Mouse (Mus musculus) heart, embryonic 15.5 days (tissue): Measurements from ENCODE around the gene Wipf3. TPM values are rescaled to one million over a fixed set of nuclear protein-coding genes. Genes with fewer than 3 reads are reported as not detected.

Source experiments
- ATAC-seq: fragments of 200-750 bp; cut with Nextera tagmentation; replicated peaks from 2 replicates; pipeline ENCODE4 v1.8.0; 2017; ENCODE audit warnings: low read depth, moderate TSS enrichment; ENCODE audit not compliant: insufficient number of reproducible peaks, insufficient read depth, low FRiP score
- H3K27ac ChIP-seq: fragments of 300-500 bp; sonication (generic); 2 replicates; pipeline ENCODE4 v1.5.1; 2015; ENCODE audit warnings: mild to moderate bottlenecking, inconsistent platforms
- H3K27me3 ChIP-seq: fragments of 300-500 bp; sonication (generic); 2 replicates; pipeline ENCODE4 v1.6.1; 2015; ENCODE audit warnings: inconsistent platforms
- H3K36me3 ChIP-seq: fragments of 300-500 bp; sonication (generic); 2 replicates; pipeline ENCODE4 v1.6.1; 2015; ENCODE audit warnings: mild to moderate bottlenecking, inconsistent platforms
- H3K4me1 ChIP-seq: fragments of 300-500 bp; sonication (generic); replicated peaks from 2 replicates; pipeline ENCODE4 v1.6.1; 2015; ENCODE audit warnings: inconsistent platforms
- H3K4me2 ChIP-seq: fragments of 300-500 bp; sonication (generic); 2 replicates; pipeline ENCODE4 v1.6.1; 2015; ENCODE audit warnings: inconsistent platforms, mild to moderate bottlenecking, moderate library complexity
- H3K4me3 ChIP-seq: fragments of 300-500 bp; sonication (generic); 2 replicates; pipeline ENCODE4 v1.5.1; 2015; ENCODE audit warnings: mild to moderate bottlenecking, inconsistent platforms
- H3K9ac ChIP-seq: fragments of 300-500 bp; sonication (generic); 2 replicates; pipeline ENCODE4 v1.6.1; 2015; ENCODE audit warnings: mild to moderate bottlenecking, inconsistent platforms
- H3K9me3 ChIP-seq: fragments of 300-500 bp; sonication (generic); replicated peaks from 2 replicates; pipeline ENCODE4 v1.6.1; 2016; ENCODE audit warnings: inconsistent platforms
- WGBS: fragments of 180-500 bp; shearing (Covaris S2); methylation state at CpG from one replicate; pipeline ENCODE4 v1.1.7; 2015; ENCODE audit warnings: mixed read lengths; 5-methylcytosine and 5-hydroxymethylcytosine counted together
- polyA plus RNA-seq: library from polyadenylated mRNA; unstranded; fragments of >200 nt; fragmentation: Nextera tagmentation; extraction: Ambion mirVana; gene quantifications from 2 replicates; pipeline ENCODE4 v1.2.1, GENCODE M21; 2015

Wipf3 gene
- polyA plus RNA-seq: 3.3 and 3.4 TPM in 2 replicates

- peak; percentile 83 for ATAC-seq
- H3K4me3 ChIP-seq: peak within 1 kb of the TSS; percentile 69
- H3K36me3 ChIP-seq: no peaks in the 10 kb centered on the region
- H3K4me1 ChIP-seq: peaks cover 27% of the 10 kb centered on the region
- H3K9me3 ChIP-seq: no peaks in the 10 kb centered on the region
- under 1% methylated on average over 70 of the region's 71 CpGs for WGBS
- peak within 1 kb of the TSS; percentile 66 for H3K9ac ChIP-seq
- peaks cover 15% of the 10 kb centered on the region; the same call in 1 of the 2 replicates for H3K27me3 ChIP-seq
- peak within 1 kb of the TSS; percentile 63 for H3K27ac ChIP-seq
- H3K4me2 ChIP-seq: peak within 1 kb of the TSS; percentile 97
These were observed at the start of gene Wipf3 for GRCm38 (mm10) chr6:54429447-54430194. TSS of gene Wipf3 (plus strand) at chr6:54429603.

- Histone ChIP-seq H3K4me3 (no peak overlapping the region), H3K9ac (no peak overlapping the region), H3K36me3 (no peaks in the 10 kb centered on the region), H3K4me1 (peaks cover 5% of the 10 kb centered on the region), H3K27me3 (no peaks in the 10 kb centered on the region), H3K27ac (no peak overlapping the region), H3K4me2 (no peak overlapping the region), H3K9me3 (no peaks in the 10 kb centered on the region)
- no peak for ATAC-seq
- 63% methylated on average over 8 of the region's 8 CpGs for WGBS
These were observed 46.8 kb upstream of the Wipf3 start for GRCm38 (mm10) chr6:54382636-54383035.

- no peaks in the 10 kb centered on the region for H3K36me3 ChIP-seq
- no peak for ATAC-seq
- H3K9me3 ChIP-seq: no peaks in the 10 kb centered on the region
- no peak overlapping the region for H3K27ac ChIP-seq
- H3K27me3 ChIP-seq: no peaks in the 10 kb centered on the region
- H3K4me2 ChIP-seq: no peak overlapping the region
- WGBS: 58% methylated on average over 12 of the region's 12 CpGs
- H3K4me3 ChIP-seq: no peak overlapping the region
- H3K4me1 ChIP-seq: peaks cover 5% of the 10 kb centered on the region
- H3K9ac ChIP-seq: no peak overlapping the region
These were observed 45.4 kb upstream of the Wipf3 start for GRCm38 (mm10) chr6:54383893-54384524.

GRCm38 (mm10) chr6:54384777-54385176, 44.6 kb upstream of the Wipf3 start:
- Histone ChIP-seq H3K4me1 (peaks cover 5% of the 10 kb centered on the region), H3K27me3 (no peaks in the 10 kb centered on the region), H3K9me3 (no peaks in the 10 kb centered on the region), H3K27ac (no peak overlapping the region), H3K4me2 (no peak overlapping the region), H3K36me3 (no peaks in the 10 kb centered on the region), H3K9ac (no peak overlapping the region), H3K4me3 (no peak overlapping the region)
- 84% methylated on average over 1 of the region's 1 CpGs for WGBS
- no peak for ATAC-seq

- Histone ChIP-seq H3K4me2 (no peak overlapping the region), H3K9me3 (no peaks in the 10 kb centered on the region), H3K27me3 (no peaks in the 10 kb centered on the region), H3K4me3 (no peak overlapping the region), H3K4me1 (peaks cover 5% of the 10 kb centered on the region), H3K27ac (no peak overlapping the region), H3K9ac (no peak overlapping the region), H3K36me3 (no peaks in the 10 kb centered on the region)
- 81% methylated on average over 4 of the region's 4 CpGs for WGBS
- no peak for ATAC-seq
These were observed 43.0 kb upstream of the Wipf3 start for GRCm38 (mm10) chr6:54386429-54386828.

- Histone ChIP-seq H3K27ac (no peak overlapping the region), H3K4me3 (no peak overlapping the region), H3K4me2 (no peak overlapping the region), H3K27me3 (no peaks in the 10 kb centered on the region), H3K36me3 (no peaks in the 10 kb centered on the region), H3K4me1 (peaks cover 5% of the 10 kb centered on the region), H3K9me3 (no peaks in the 10 kb centered on the region), H3K9ac (no peak overlapping the region)
- ATAC-seq: no peak
- 85% methylated on average over 3 of the region's 3 CpGs for WGBS
These were observed 42.4 kb upstream of the Wipf3 start for GRCm38 (mm10) chr6:54387044-54387443.

- Histone ChIP-seq H3K4me2 (no peak overlapping the region), H3K27ac (no peak overlapping the region), H3K4me3 (no peak overlapping the region), H3K9me3 (no peaks in the 10 kb centered on the region), H3K36me3 (no peaks in the 10 kb centered on the region), H3K4me1 (peaks cover 6% of the 10 kb centered on the region), H3K27me3 (no peaks in the 10 kb centered on the region), H3K9ac (no peak overlapping the region)
- WGBS: 67% methylated on average over 5 of the region's 5 CpGs
- ATAC-seq: no peak
These were observed 41.7 kb upstream of the Wipf3 start for GRCm38 (mm10) chr6:54387751-54388150.

- peaks cover 6% of the 10 kb centered on the region for H3K4me1 ChIP-seq
- H3K36me3 ChIP-seq: no peaks in the 10 kb centered on the region
- 76% methylated on average over 7 of the region's 7 CpGs for WGBS
- H3K4me2 ChIP-seq: no peak overlapping the region
- H3K4me3 ChIP-seq: no peak overlapping the region
- no peak overlapping the region for H3K9ac ChIP-seq
- no peaks in the 10 kb centered on the region for H3K9me3 ChIP-seq
- ATAC-seq: no peak
- H3K27ac ChIP-seq: no peak overlapping the region
- no peaks in the 10 kb centered on the region for H3K27me3 ChIP-seq
These were observed 40.6 kb upstream of the Wipf3 start for GRCm38 (mm10) chr6:54388690-54389275.

- Histone ChIP-seq H3K27ac (no peak overlapping the region), H3K9me3 (no peaks in the 10 kb centered on the region), H3K4me1 (peaks cover 6% of the 10 kb centered on the region), H3K36me3 (no peaks in the 10 kb centered on the region), H3K9ac (no peak overlapping the region), H3K27me3 (no peaks in the 10 kb centered on the region), H3K4me3 (no peak overlapping the region), H3K4me2 (no peak overlapping the region)
- no peak for ATAC-seq
- WGBS: 1% methylated on average over 3 of the region's 3 CpGs
These were observed 37.6 kb upstream of the Wipf3 start for GRCm38 (mm10) chr6:54391765-54392164.

GRCm38 (mm10) chr6:54393886-54394285, 35.5 kb upstream of the Wipf3 start:
- Histone ChIP-seq H3K27me3 (no peaks in the 10 kb centered on the region), H3K9ac (no peak overlapping the region), H3K27ac (no peak overlapping the region), H3K4me3 (no peak overlapping the region), H3K4me2 (no peak overlapping the region), H3K4me1 (peaks cover 6% of the 10 kb centered on the region), H3K36me3 (no peaks in the 10 kb centered on the region), H3K9me3 (no peaks in the 10 kb centered on the region)
- no peak for ATAC-seq
- 61% methylated on average over 6 of the region's 6 CpGs for WGBS

GRCm38 (mm10) chr6:54399194-54399923, 30.0 kb upstream of the Wipf3 start:
- no peaks in the 10 kb centered on the region for H3K27me3 ChIP-seq
- peak; percentile 55 for ATAC-seq
- H3K36me3 ChIP-seq: no peaks in the 10 kb centered on the region
- H3K4me2 ChIP-seq: no peak overlapping the region
- H3K9ac ChIP-seq: no peak overlapping the region
- H3K4me1 ChIP-seq: peaks cover 15% of the 10 kb centered on the region
- no peak overlapping the region for H3K4me3 ChIP-seq
- 39% methylated on average over 11 of the region's 11 CpGs for WGBS
- H3K9me3 ChIP-seq: no peaks in the 10 kb centered on the region
- peak overlapping the region; percentile 69 for H3K27ac ChIP-seq
